Mouse (Mus musculus) MEL (cell line): Measurements from ENCODE around the gene Taf6l.

ENCODE experiments used
- CHD1 ChIP-seq: IDR thresholded peaks from 2 replicates; pipeline ENCODE4 v1.6.1; 2012; ENCODE audit warnings: low read depth, mild to moderate bottlenecking, inconsistent platforms, low read length, improper control_type of control experiment
- CTCF ChIP-seq, 3 experiments: IDR thresholded peaks in 2 of 3; conservative IDR thresholded peaks in 1 of 3; 2 replicates each; pipeline ENCODE4 v1.5.1; 2011 to 2012; ENCODE audit warnings: low read length in 3 of 3, low read depth in 2 of 3, mild to moderate bottlenecking in 2 of 3, improper control_type of control experiment in 1 of 3, inconsistent platforms in 1 of 3, mixed read lengths in 1 of 3, moderate library complexity in 1 of 3; ENCODE audit not compliant: control insufficient read depth in 1 of 3, insufficient read depth in 1 of 3, poor library complexity in 1 of 3, severe bottlenecking in 1 of 3
- MYB ChIP-seq: IDR thresholded peaks from 2 replicates; pipeline ENCODE4 v1.6.1; 2011; ENCODE audit warnings: mild to moderate bottlenecking, low read depth, low read length, improper control_type of control experiment

DNA sequence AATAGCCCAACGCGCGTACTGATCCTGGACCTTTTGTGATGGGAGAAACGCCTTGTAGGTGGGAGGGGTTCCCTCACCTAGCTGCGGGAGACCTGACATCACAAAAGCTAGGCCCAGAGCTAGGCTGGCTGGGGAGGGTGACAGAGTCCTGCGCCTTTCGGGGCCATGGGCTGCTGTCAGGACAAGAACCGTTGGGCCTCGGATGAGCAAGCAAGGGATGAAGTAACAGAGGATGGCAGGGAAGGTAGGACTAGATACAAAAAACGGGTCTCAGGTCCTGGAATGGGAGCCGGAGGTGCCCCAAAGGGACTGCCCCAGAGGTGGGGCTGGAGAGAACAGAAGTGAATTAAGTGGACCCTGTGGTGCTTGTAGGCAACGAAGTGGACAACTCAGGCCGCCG, 45.6 kb downstream of the Taf6l start, which contains the start of gene 1700092M07Rik:
- TF ChIP-seq MYB, result no peak
- TF ChIP-seq CHD1, result no peak
- TF ChIP-seq CTCF (IDR thresholded peaks at IDR 0.05 in 2 of 3, conservative IDR thresholded peaks at IDR 0.05 in 1 of 3; ENCODE audit: control insufficient read depth in 1 of 3, insufficient read depth in 1 of 3, low read depth in 2 of 3, low read length in 3 of 3, poor library complexity in 1 of 3, severe bottlenecking in 1 of 3), result no peak
